Mouse (Mus musculus) urinary bladder, postnatal 4 days (tissue): ENCODE results near the gene Camta1.
A peak's percentile ranks its signal among the peaks of the same experiment; 100 is the strongest.

Experiments
- DNase-seq, 2 experiments: peaks; one replicate each; pipeline ENCODE4 v3.0.0; 2021 to 2022; ENCODE audit warnings: low spot score in 2 of 2

Gene Camta1

DNA sequence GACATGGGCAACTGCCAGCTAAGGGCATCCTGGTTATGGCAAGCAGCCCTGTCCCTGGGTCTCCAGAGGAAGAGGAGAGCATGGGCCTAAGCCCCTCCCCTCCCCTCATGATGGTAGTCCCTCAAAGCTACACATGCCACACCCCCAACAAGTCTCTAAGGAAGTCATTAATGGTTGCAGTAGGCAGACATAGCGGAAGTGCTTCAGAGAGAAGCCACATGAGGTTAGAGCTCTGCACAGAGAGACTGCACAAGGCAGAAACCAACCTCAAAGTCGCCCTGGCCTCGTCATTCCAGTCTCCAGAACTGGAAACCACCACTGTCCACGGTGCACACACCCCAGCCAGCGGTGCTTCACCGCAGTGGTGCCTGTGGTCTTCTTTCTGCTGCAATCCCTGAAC lies 709.7 kb downstream of the Camta1 start:
- no peak for DNase-seq

DNA sequence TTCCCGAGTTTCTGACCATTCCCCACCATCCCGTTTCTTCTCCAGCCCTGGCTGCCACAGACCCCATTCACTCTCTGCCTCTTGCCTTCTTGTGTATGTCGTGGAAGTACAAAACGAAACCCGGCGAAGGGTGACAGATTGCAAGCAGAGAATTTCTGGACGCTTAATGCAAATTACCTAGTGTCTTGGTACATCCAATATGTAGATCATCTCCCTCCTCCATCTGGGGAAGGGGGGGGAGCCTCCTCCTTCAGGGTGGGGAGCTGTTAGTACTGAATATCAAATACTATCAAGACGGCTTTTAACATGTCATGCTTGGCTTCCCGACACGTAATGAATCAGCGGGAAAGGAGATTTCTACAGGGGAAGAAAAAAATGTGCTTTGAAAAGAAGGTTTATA lies 710.8 kb downstream of the Camta1 start:
- DNase-seq = no peak

DNA sequence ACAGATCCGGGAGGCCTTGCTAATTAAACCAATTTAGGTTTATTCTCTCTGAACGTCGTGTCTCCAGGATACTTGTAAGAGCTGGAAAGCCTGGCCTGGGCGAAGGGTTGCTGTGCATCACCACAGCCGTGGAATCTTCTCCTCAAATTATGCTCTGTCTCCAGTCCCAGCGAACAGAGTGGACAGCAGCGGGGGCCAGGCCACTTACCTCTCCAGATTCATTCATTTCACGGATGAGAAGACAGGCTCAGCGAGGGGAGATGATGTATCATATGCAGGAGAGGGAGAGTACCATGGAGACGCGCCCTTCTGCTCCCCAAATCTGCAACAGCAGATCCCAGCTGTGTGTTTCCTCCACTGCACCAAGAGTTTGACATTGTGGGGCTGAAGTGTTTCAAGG lies 711.6 kb downstream of the Camta1 start:
- no peak for DNase-seq

DNA sequence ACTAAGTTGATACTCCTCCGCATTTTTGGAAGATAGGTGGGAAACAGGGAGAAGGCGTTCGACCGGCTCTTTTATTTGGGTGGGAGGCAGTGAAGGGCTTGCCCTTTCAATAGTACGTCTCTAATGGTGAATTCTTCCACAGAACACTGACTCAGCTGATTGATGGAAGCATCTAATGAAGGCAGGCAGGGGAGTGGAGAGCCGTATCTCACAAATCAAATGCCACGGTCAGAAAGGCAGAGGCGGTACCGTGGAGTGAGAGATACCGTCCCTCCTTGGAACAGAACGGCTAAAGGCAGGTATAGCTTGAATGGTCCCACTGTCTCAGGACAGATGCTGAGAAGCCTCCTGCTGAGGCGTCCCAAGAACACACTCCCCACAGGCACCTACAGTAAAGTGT lies 714.1 kb downstream of the Camta1 start:
- DNase-seq = no peak

DNA sequence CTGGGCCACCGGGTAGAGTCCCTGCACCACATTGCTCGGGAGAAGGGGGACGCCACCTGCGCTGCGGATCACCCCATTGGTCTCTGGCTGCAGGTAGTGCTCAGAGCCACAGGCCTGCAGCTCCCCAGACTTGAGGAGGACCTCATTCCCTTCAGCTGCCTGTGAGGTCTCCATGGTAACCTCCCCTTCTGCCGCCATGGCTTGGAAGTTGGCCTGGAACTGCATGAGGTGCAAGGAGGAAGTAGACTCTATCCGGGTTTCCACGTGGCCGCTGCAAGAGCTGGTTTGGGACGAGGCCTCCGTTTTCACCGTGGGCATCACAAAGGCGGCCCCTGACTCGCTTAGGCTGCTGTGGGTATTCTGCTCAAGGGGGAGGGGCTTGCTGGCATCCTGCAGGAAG lies 717.6 kb downstream of the Camta1 start:
- no peak for DNase-seq

DNA sequence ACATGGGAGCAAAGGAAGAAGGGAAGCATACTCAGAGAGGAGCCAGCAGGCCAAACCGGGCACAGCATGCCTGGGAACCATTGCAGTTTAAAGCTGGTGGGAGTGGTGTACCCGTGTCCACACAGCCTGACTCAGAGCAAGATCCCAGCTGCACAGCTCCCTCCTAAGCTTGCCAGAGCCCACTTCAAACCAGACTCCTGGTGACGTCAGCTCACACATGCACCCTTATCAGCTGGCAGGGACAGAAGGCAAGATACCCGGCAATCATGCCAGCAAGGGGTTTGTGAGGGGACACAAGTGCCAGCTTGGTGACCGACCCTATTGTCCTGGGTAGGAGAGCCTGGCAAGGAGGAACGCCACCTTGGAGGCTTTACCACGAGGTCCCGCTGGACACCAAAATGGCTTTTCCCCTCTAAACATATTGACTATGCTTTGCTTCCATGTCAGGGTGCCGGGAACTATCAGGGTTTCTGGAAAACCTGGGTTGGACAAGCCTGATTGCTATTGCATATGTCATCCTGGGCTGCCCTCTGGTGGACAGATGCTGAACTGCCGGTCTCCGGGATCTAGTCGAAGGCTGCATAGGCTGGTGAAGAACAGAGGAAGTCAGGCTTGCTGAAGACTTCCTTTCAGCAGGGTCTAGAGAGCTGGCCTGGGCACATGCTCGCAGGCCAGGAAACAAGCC lies 720.3 kb downstream of the Camta1 start:
- DNase-seq = peak; percentile 82 to 97

DNA sequence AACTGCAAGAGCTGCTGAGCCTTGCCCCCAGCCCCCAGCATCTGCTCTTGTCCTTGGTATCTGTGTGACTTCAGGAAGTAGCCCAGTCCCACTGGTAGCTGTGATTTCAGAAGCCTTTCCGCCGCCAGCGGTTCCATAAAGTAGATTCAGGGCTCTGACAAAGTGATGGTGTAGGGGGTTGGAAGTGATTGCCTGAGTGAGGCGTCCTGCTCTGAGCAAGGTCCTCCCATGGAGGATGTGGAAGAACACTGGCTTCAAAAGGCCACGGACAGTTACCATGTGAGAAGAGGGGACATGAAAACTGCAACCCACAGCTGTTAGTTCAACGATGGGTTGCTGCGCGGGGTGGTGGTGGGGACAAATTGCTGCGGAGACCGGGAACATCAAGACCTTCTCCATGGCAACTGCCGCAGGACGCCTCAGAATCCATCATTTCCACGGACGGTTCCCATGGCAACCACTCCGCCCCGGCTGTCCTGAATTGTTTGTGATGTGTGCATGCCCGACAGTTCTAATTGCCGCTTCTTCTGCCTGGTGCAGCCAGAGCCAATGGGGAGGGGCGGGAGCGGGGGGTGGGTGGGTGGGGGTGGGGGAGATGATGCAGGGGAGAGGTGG lies 721.2 kb downstream of the Camta1 start:
- DNase-seq = no peak

DNA sequence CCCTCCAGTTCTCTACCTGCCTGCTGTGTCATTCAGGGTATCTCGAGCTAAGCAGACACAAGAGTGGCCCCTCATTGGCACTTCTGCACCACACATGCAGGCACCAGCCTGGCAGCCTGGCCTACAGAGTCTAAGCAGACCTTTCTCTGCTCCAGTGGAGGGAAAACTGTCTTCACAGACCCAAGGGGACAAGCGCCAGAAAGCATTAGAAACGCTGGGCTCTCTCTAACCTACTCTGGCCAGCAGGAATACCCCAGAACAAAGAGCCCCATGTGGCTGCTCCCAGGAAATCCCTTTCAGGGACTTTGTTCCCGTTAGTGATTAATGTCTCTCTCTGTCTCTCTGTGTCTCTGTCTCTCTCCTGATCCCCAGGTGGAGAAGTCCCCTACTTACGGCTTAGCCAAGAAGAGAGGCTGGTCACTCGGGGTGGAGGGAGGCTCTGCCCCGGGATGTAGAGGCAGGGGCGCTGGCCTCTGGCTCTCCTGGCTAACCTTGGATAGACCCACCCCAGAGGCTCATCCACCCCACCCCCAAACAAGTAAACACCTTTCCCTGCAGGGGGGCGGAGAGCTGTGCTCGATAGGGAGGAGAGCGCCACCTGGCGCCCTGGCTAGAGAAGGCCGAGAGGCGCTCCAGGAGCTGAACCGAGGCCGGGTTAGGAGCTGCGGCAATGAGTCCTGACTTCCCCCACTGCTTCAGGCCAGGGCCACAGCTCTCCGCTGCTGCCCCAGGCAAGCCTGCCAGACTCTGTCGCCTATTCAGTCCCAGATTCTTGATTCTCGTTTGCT lies 722.4 kb downstream of the Camta1 start:
- peak; percentile 59 to 79 for DNase-seq

DNA sequence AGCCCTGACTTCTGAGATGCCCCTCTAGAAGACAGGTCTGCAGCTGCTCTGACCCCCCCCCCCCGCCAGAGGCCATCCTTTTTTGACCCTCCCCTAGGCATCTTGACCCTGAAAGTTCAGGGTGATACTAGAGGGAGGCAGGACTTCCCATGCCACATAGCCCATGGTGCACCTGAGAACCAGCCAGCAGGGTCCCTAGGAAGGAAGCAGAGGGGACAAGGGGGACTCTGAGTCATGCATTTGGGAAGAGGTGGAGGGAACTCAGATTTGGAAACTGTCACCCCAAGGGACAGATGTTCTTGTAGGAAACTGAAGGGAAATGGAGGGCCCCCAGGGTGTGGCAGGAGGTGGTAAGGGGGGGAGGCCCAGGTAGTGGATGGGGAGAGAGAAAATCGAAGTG lies 723.1 kb downstream of the Camta1 start:
- no peak for DNase-seq

DNA sequence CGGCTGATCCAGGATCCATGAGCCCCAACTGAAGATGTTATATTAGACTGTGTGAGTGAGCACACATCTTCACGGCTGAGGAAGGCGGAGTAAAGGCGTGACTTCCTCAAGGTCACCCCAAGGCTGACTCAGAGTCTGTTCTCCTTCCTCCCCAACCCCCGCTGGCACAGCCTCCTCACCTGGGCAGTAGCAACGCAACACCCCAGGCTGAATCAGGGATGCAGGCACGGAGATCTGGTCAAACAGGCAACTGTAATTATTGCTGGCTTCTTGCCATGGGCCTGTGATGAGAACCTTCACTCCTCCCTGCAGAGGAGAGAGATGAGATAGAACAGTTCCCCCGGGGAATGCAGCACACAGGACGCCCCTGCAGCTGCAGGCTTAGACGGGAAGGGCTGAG lies 723.5 kb downstream of the Camta1 start:
- DNase-seq = no peak

DNA sequence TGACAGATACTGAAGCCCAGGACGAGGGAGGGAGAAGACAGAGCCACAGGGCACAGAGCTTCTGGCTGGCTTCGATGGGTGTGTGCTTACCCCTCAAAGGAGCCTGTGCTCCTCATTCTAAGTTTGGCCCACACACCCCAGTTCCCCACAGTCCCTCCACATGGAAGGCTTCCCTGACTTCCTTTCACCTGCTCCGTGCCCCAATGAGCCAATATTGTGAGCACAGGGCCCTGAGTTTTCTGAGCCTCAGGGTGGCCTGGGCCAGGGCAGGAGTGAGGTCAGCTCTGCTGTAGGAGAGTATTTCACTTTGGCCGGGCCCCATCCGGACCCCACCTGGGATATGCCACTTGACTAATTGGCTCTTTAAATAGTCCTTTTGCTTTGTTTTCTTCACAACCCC lies 724.0 kb downstream of the Camta1 start:
- no peak for DNase-seq

DNA sequence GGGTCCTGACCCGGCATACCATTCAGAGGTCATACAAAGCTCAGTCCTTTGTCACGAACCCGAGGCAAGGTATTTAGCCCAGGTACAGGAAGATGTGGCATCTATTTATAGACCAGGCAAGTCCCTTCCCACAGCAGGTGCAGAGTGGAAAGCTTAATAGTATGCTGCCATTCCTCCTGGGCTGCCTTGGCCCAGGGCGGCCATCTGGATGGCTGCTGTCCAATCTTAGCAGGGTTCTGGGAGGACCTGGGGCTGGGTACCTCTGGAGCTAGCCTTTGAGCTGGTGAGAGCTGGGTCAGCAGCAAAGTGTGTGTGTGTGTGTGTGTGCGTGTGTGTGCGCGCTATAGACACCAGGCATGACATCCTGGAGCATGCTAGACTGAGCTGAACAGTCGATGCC lies 726.2 kb downstream of the Camta1 start:
- no peak for DNase-seq

DNA sequence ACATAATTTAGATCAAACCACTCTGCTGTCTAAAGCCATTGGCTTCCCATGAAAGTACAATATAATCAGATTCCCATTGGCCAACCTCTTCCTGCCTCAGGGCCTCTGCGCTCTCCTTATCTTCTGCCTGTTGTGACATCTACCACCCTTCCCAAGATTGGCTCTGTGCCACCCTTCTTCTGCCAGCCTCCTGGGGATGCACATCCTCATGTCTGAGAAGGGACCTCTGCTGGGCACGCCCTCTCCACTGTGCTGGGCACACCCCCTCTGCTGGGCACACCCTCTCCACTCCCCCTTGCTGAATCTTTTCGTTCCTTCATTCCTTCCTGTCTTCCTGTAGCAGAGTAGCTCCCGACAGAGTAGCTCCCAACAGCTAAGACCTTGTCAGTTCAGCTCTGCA lies 727.9 kb downstream of the Camta1 start:
- DNase-seq = no peak

DNA sequence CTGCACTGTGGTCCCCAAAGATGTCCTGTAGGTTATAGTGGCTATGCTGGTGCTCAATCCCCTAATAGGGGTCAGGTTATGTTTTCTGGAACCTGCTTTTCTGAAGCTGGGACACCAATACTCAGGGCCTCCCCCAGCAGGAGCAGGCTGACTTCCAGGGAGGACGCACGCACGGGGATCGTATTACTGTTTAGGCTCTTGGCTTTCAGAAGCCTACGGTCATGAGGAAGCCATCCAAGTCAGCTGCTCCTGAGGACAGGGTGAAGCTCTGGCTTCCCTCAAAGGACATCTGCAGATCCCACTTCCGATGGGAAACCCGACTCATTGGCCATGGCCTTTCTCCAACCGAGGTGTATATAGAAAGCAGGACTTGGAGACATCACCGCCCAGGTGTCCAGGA lies 729.2 kb downstream of the Camta1 start:
- DNase-seq = no peak

DNA sequence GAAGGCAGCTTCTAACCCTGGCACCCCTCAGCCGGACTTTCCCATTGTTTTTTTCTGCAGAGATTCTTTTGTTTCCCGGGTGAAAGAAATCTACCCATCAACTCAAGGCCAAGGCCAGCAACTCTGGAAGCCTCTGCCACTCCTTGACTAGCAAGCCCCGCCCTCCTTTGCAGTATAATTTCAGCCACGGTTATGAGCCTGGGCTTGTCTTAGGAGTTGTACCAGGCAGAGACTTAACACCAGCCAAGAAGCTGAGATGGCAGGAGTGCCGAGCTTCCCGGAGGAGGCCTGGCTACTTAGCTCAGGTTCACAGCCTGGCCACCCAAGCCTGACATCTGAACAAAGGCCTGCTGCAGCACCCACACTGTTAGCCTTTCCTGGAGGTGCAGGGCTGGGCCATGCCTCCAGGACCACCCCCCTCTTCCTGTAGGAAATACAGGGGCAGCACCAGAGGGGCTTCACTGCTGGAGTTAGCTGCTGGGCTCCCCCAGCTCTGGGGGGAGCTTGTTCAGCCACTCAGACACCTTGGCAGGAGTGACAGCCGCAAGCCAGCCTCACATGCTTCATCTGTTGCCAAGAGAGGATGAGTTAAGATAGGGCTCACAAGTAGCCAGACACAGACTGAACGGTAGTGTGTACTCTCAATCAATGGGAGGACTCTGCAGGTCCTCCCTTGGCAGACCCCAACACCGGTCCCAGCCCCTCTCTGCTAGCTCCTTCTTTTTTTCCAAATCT lies 730.8 kb downstream of the Camta1 start:
- no peak for DNase-seq

DNA sequence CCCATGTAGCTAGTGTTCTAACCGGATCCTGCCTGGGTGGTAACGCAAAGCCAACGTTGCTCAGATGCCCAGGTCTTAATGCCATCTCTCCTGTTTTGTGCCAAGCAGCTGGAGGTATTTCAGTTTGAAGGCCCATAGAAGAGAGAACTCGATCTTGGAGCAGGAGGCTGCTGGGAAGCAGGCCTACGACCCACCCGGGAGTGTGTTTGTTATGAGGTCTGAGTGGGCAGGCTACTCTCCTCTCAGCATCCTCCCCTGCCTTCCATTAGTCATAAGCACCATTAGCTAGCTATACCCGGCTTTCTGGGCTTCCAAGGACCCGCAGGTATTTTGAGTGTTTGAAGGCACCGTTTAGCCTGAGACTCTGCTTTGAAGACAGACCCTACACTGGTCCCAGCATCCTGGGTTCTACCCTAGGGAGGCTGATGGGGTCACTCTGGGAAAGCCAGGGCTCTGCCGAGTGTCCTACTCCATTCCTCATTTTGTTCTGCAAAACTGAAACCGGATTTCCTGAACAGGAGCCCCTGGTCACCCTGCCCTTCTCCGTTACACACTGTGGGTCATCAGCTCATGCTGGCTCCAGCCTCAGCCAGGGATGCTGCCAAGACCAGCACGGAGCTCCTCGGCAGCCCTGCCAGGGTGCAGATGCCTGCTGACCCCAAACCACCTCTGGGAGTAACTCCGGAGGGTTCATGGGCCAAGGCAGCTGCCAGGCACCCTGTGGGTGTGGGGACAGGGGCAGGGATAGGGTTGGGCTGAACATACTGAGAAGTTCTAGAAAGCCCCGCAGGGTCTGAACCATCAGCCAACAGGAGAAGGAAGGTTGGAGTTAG lies 731.7 kb downstream of the Camta1 start:
- DNase-seq = no peak

DNA sequence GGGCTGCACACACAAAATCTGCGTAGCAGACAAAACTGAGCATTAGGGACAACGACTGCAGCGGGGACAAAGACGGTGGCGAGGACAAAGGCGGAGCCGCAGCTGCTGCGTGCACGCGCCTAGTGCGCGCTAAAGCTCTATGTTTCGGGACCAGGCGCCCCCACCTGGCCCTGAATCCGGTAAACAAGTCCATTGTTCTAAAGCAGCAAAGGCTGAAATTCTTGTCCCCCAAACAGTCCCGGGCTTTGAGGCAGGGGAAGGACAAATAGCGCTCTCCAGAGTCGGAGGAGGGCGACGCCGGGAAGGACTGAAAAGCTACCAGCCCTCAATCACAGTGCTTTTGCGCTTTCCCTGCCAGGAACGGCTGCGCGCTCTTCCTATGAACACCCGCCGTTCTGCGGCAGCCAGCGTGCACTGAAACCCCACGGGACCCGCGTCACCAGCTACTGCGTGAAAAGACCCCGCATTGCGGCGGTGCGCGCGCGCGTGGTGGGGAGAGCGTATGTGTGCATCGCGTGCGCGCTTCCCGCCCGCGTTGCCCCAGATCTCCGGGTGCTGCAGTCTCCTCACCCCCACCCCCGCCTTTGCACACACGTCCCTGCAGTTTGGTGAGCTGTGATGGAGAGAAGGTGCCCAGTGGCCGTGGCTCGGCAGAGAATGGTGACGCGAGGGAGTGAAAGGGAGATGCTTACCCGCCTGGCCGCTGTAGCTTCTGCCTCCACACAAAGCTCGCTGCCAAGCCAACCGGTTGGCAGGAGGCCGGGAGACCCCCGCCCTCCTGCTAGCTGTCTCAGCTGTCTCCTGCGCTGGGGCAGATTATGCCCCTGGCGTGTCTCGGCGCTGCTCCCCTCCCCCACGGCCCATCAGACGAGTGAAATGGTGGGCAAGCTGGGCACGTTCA lies 732.8 kb downstream of the Camta1 start:
- DNase-seq = no peak

DNA sequence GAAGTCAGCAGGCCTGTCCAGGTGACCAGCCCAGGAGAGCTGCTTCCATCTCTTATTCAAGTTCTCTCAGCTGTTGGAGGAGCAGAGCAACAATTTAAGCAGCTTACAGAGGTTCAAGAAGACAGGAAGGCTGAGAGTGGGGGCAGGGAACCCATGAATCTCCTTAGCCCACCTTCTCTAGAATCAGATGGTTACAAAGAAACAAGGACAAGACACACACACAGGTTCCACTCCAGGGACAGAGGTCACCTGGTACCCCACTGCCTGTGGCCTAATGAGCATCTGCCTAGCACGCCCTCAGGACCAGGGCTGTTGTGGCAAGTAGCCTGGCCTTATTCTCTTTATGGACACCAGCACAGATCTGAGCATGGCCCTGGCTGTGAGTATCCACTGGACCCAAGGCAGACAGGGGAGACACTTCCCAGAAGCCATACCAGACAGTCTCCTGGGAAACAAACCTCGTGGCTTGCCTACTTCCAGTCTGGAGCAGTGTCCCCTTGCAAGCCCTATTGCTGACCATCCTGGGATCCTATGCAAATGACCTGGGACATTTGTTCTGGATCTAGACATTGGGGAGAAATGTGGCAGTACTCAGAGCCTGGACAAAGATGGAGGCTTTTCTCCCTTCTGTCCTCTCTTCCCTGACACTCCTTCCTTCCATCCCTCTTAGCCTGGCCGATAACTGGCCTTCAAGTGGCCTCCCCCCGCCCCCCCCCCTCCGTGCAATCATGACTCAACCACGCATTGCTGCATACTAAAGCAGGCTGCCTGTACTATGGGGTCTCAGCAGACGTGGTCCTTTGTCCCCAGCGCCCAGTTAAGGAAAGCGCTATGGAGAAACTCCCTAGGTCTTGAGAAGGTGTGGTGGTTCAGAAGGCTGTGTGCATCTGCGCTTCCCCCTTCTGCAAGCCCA lies 733.8 kb downstream of the Camta1 start:
- no peak for DNase-seq

DNA sequence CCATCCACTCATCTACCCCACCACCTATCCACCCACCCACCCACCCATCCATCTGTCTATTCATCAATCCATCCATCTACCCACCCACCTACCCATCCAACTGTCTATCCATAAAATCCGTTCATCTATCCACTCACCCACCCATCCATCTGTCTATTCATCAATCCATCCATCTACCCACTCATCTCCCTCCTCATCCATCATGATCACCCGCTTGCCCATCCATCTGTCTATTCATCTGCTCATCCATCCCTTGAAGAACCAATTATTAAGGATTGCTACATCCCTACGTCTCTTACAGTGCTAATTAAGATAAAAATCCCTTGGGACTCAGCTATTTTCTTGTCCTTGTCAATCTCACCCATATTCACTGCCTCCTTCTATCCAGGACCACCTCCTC lies 742.8 kb downstream of the Camta1 start:
- no peak for DNase-seq
